Mouse (Mus musculus) liver, adult (tissue): ENCODE results near the gene 1700007K13Rik.

Source experiments
- GATA4 ChIP-seq: IDR thresholded peaks from 2 replicates; pipeline ENCODE4 v1.6.1; 2014; ENCODE audit warnings: mild to moderate bottlenecking, low read length; ENCODE audit not compliant: insufficient replicate concordance

The 1700007K13Rik gene

GRCm38 (mm10) chr2:28465836-28466518 lies at the start of gene 1700007K13Rik:
Gene 1700007K13Rik, minus strand, starts transcription at chr2:28466332.
- no peak for TF ChIP-seq GATA4

DNA sequence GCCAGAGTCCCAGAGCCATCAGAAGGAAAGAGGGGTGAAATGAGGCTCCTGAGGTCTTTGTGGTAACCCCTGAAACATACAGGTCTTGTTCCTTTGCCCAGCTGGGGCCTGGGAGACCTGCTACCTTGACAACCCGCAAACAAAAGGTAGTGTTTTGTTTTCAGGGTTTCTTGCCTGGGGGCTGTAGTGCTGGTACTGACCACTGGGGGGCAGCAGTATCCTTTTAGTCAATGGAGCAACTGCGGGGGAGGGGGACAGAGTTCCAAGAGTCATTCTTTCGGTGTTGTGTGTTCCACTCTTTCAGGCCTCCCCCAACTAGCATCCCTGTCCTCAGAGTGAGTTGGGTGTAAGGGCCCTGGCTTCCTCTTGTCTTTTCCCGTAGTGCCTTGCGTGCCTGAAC lies 48.4 kb upstream of the 1700007K13Rik start:
- no peak for TF ChIP-seq GATA4

GRCm38 (mm10) chr2:28513431-28514370 lies 47.6 kb upstream of the 1700007K13Rik start:
- TF ChIP-seq GATA4, result no peak

DNA sequence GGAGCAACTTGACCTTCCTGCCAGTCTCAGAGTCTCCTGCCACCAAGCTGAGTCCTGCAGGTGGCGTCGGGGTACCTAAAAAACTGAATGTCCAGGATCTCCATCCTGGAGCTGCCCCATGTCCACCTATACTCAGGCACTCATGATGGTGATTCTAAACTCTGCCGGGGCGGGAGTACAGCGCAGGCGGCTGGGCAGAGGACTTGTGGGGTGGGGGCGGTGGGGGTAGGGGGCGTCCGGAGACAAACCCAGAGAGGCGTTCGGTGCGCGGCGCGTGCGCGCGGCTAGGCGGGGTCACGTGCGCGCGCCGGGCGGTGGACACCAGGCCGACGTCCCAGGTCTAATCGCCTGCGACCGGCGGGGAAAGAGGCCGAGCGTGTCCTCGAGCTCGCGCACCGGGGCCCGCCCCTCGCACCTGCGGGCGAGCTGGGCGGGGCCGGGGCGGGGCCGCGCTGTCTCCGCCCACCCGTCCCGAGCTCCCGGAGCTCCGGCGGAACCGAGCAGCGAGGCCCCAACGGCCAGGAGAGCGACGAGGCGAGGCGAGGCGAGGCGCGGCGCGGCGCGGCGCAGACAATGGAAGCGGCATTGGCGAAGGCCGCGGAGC lies 46.8 kb upstream of the 1700007K13Rik start, which contains the start of gene Ralgds:
Gene Ralgds (plus strand): TSS at position 328 of the 604 bp plus-strand sequence.
- no peak for TF ChIP-seq GATA4

DNA sequence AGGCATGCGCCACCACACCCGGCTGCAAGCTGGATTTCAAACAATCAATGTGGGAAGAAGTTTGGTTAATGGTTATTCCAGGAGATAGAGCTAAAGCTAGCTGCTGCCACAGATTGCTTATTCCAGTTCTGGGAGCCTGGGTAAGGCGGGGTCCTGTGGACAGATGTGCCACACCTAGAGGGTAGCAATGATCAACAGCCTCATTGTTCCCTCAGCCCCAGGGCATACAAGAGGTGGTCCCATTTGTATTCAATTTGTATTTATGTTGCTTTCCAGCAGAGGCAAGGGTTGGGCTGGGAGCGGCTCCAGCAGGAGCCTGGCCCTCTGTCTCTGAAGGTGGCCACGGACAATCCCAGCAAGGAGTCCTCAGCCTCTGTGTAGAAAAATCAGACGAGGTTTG lies 40.2 kb upstream of the 1700007K13Rik start:
- no peak for TF ChIP-seq GATA4

DNA sequence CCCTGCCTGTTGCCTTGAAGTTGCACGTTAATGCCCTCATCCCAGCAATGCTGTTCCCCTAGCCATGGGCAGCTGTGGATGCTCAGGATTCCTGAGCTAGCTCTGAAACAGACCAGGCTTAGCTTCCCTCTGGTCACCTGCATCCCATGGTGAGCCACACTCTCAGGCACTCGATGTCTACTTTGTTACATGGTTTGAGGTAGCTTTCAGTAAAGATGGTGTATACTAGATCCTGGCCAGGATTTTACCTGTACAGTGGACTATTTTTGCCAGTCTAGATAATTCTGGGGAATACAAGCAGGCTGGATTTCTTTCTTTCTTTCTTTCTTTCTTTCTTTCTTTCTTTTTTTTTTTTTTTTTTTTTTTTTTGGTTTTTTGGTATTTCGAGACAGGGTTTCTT lies 39.7 kb upstream of the 1700007K13Rik start, which contains the start of gene Gm10134:
Gene Gm10134 (plus strand): TSS at position 301 of the 400 bp plus-strand sequence.
- no peak for TF ChIP-seq GATA4

DNA sequence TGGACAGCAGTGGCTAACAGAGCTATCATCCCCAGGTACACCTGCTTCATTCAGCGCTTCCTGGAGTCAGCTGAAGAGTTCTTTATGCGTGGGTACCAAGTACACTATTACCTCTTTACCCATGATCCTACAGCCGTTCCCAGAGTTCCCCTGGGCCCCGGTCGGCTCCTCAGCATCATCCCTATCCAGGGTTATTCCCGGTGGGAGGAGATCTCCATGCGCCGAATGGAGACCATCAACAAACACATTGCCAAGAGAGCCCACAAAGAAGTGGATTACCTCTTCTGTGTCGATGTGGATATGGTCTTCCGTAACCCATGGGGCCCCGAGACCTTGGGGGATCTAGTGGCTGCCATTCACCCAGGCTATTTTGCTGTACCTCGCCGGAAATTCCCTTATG lies 38.5 kb upstream of the 1700007K13Rik start:
- TF ChIP-seq GATA4, result no peak

- no peak for TF ChIP-seq GATA4
Observed at GRCm38 (mm10) chr2:28502987-28503386, 36.9 kb upstream of the 1700007K13Rik start.

DNA sequence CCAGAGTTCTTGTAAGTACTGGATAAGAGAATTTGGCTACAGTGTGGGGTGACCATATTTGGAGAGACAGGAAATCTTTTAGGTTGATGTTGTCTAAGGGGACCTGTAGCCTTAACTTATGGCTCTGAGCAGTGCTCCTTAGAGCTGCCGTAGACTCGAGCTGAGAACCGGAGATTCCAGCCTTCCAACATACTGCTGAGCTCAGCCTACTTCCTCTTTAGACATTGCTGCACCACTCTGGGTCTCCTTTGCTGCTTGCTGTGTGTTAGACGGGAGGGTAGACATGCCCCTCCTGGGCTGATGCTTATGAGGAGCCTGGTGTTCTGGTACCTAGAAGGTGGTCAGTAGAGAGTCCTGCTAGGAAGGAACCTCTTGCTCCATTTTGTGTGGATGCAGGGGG lies 32.3 kb upstream of the 1700007K13Rik start:
- TF ChIP-seq GATA4, result no peak

- no peak for TF ChIP-seq GATA4
Observed at GRCm38 (mm10) chr2:28497561-28497960, 31.4 kb upstream of the 1700007K13Rik start.

DNA sequence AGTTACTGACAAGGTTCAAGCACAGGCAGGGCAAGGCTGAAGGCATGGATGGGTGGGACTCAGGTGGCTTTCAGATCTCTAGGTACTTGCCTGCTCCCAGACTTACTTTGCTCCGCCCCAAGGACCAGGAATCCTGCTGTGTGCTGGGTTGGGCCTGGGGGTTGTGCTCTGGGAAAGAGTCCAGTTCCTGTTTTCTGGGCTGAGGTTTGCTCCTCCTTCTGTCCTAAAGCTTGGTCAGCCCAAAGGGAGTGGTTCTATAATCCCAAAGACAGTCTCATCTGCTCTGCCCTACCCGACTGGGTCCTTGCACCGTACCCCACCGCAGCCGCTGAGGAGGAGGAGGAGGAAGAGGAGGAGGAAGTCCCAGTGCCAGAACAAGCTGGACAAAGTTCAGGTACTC lies 30.5 kb upstream of the 1700007K13Rik start, which contains the start of gene Gbgt1:
Gene Gbgt1 (plus strand): TSS at position 221 of the 400 bp plus-strand sequence.
- no peak for TF ChIP-seq GATA4

DNA sequence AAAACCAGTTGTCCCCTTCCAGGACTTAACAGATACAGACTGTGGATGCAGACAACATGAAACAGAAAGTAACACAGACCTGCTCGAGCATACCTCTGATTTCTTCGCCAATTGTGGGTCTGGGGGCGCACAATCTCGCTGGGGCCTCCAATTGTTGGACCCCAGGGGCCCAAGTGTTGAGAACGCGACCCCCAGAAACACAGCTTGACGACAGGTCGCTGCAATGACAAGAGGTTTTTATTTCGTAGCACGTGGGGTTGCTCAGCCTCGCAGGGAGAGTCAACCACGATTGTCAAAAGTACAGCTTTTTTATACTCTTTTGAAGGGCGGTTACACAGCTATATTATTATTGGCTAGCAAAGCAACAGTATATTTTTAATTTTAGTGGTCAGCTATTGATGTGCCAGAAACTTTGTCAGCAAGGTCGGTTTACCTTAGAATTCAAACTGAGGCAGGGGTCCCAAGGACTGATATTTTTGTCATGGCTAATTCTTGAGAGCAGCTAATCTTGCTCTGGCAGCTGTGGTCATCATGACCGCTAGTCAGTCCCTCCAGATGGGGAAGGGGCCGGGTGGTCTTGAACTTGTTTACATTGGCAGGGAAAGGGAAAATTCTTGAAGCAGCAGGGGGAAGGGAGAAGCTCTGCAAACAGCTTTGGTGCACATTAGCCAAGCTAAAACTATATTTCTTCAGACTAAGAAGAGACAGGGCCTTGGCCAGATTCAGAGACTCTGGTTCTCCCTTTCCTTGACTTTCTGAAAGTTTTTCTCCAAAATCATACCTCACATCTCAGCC lies 29.9 kb upstream of the 1700007K13Rik start:
- TF ChIP-seq GATA4, result no peak

- TF ChIP-seq GATA4, result no peak
Observed at GRCm38 (mm10) chr2:28495207-28495756, 29.1 kb upstream of the 1700007K13Rik start.

GRCm38 (mm10) chr2:28494521-28494920 lies 28.4 kb upstream of the 1700007K13Rik start:
- no peak for TF ChIP-seq GATA4
